Mouse (Mus musculus): ENCODE data around the gene Dop1b. TPM values are rescaled to one million over a fixed set of nuclear protein-coding genes. Genes with fewer than 3 reads are reported as not detected.
"Not testable (repeated sequence)": the region's sequence is repeated elsewhere in the genome, so short reads cannot be mapped to it uniquely, and the experiment has no call there.

Gene Dop1b
- total RNA-seq, 2 experiments from 2014 or later = 27.6 to 34.0 TPM

GRCm38 (mm10) chr16:93826054-93826453 is 114.3 kb downstream of the Dop1b start:
- DNase-seq (ENCODE audit: low spot score in 2 of 2) = no peak

- DNase-seq (ENCODE audit: low spot score in 2 of 2) = not testable (repeated sequence)
Observed at GRCm38 (mm10) chr16:93826478-93826877, 114.8 kb downstream of the Dop1b start.

GRCm38 (mm10) chr16:93826909-93827308 is 115.2 kb downstream of the Dop1b start:
- DNase-seq (ENCODE audit: low spot score in 2 of 2) = no peak

- DNase-seq (ENCODE audit: low spot score in 2 of 2) = no peak
Observed at GRCm38 (mm10) chr16:93829526-93829925, 117.8 kb downstream of the Dop1b start.

- no peak for DNase-seq (ENCODE audit: low spot score in 2 of 2)
Observed at GRCm38 (mm10) chr16:93830071-93830470, 118.4 kb downstream of the Dop1b start.

GRCm38 (mm10) chr16:93830916-93831315 is 119.2 kb downstream of the Dop1b start:
- no peak for DNase-seq (ENCODE audit: low spot score in 2 of 2)

GRCm38 (mm10) chr16:93831627-93832395 is 120.1 kb downstream of the Dop1b start, which contains the start of gene Morc3:
Gene Morc3 (plus strand): TSS chr16:93832121.
- DNase-seq (ENCODE audit: low spot score in 2 of 2) = peak; percentile 99 to 100

- peak in 1 of 2 experiments; percentile 28 for DNase-seq (ENCODE audit: low spot score in 2 of 2)
Observed at GRCm38 (mm10) chr16:93832451-93833276, 121.0 kb downstream of the Dop1b start.

GRCm38 (mm10) chr16:93833551-93833950 is 121.8 kb downstream of the Dop1b start:
- no peak for DNase-seq (ENCODE audit: low spot score in 2 of 2)

- no peak for DNase-seq (ENCODE audit: low spot score in 2 of 2)
Observed at GRCm38 (mm10) chr16:93834076-93834475, 122.4 kb downstream of the Dop1b start.

- no peak for DNase-seq (ENCODE audit: low spot score in 2 of 2)
Observed at GRCm38 (mm10) chr16:93839049-93839448, 127.3 kb downstream of the Dop1b start.

GRCm38 (mm10) chr16:93850527-93850926 is 138.8 kb downstream of the Dop1b start:
- DNase-seq (ENCODE audit: low spot score in 2 of 2) = no peak

GRCm38 (mm10) chr16:93859967-93860366 is 148.3 kb downstream of the Dop1b start:
- DNase-seq (ENCODE audit: low spot score in 2 of 2) = no peak

Other genes starting within 250 kb of the Dop1b start
- 10 to 100 TPM; 11.0 to 11.1 TPM for gene Setd4, start 107.8 kb upstream of the Dop1b start, total RNA-seq (2021)
- gene Cbr1, start 106.1 kb upstream of the Dop1b start, total RNA-seq (2021) = 10 to 100 TPM; 69.3 to 79.6 TPM
- gene Gm5678, start 83.8 kb upstream of the Dop1b start, total RNA-seq (2021) = 1 to 10 TPM; 2.9 to 4.6 TPM
- 1 to 10 TPM; 4.3 TPM for gene Cbr3, start 28.7 kb upstream of the Dop1b start, total RNA-seq (2021)
- 10 to 100 TPM; 38.9 to 40.2 TPM for gene Morc3, start 120.2 kb downstream of the Dop1b start, total RNA-seq (2021)
- 10 to 100 TPM; 26.1 to 28.5 TPM for gene Chaf1b, start 172.0 kb downstream of the Dop1b start, total RNA-seq (2021)